Mouse (Mus musculus) naive thymus-derived CD4-positive, alpha-beta T cell, adult 2 months (primary cell): Measurements from ENCODE around the gene Crlf1.
A peak's percentile ranks its signal among the peaks of the same experiment; 100 is the strongest.

Experiments used
- DNase-seq: peaks from one replicate; pipeline ENCODE4 v3.0.0-alpha.2; 2011; ENCODE audit warnings: low read depth

The Crlf1 gene

GRCm38 (mm10) chr8:70522592-70523403 is 29.8 kb downstream of the Crlf1 start:
- DNase-seq: peak; percentile 99

GRCm38 (mm10) chr8:70527111-70527511 is 34.2 kb downstream of the Crlf1 start:
- peak; percentile 41 for DNase-seq

GRCm38 (mm10) chr8:70527512-70528181 is 34.7 kb downstream of the Crlf1 start, which contains the start of the genes Fkbp8 and Kxd1:
Fkbp8 (plus strand) TSS chr8:70527724.
Kxd1 (minus strand) TSS chr8:70527956.
- DNase-seq: peak; percentile 98

GRCm38 (mm10) chr8:70528182-70528797 is 35.3 kb downstream of the Crlf1 start:
- no peak for DNase-seq

GRCm38 (mm10) chr8:70529299-70529698 is 36.3 kb downstream of the Crlf1 start:
- DNase-seq: no peak

- DNase-seq: no peak
Observed at GRCm38 (mm10) chr8:70529741-70530161, 36.8 kb downstream of the Crlf1 start.

GRCm38 (mm10) chr8:70530314-70530713 is 37.4 kb downstream of the Crlf1 start:
- no peak for DNase-seq

- DNase-seq: no peak
Observed at GRCm38 (mm10) chr8:70534281-70534680, 41.3 kb downstream of the Crlf1 start.

GRCm38 (mm10) chr8:70535221-70535620 is 42.3 kb downstream of the Crlf1 start:
- DNase-seq: no peak

GRCm38 (mm10) chr8:70535701-70536100 is 42.7 kb downstream of the Crlf1 start:
- no peak for DNase-seq

- no peak for DNase-seq
Observed at GRCm38 (mm10) chr8:70538024-70538579, 45.1 kb downstream of the Crlf1 start.

GRCm38 (mm10) chr8:70538633-70539076 is 45.7 kb downstream of the Crlf1 start:
- DNase-seq: peak; percentile 99

GRCm38 (mm10) chr8:70539077-70539813 is 46.3 kb downstream of the Crlf1 start, which contains the start of gene Ell:
Ell (plus strand) TSS chr8:70539457.
- peak; percentile 100 for DNase-seq

- DNase-seq: no peak
Observed at GRCm38 (mm10) chr8:70540013-70540506, 47.1 kb downstream of the Crlf1 start.

- no peak for DNase-seq
Observed at GRCm38 (mm10) chr8:70540507-70541071, 47.6 kb downstream of the Crlf1 start.

GRCm38 (mm10) chr8:70541081-70541480 is 48.1 kb downstream of the Crlf1 start:
- DNase-seq: no peak

- DNase-seq: peak; percentile 55
Observed at GRCm38 (mm10) chr8:70544200-70544687, 51.3 kb downstream of the Crlf1 start.

- DNase-seq: no peak
Observed at GRCm38 (mm10) chr8:70546412-70546811, 53.5 kb downstream of the Crlf1 start.

GRCm38 (mm10) chr8:70547762-70548161 is 54.8 kb downstream of the Crlf1 start:
- no peak for DNase-seq

- DNase-seq: peak; percentile 70
Observed at GRCm38 (mm10) chr8:70549412-70550184, 56.6 kb downstream of the Crlf1 start.
